8 mouse cellular contexts compared by ENCODE assay signal in genomic region chr12:99964301-99965202, GRCm38 (mm10). TPM values are rescaled to one million over a fixed set of nuclear protein-coding genes. Genes with fewer than 3 reads are reported as not detected.
DNase-seq lines count a peak whose midpoint lies in the region; ATAC-seq and TF ChIP-seq lines count a peak whose summit lies in the region.

Gene Kcnk13 (plus strand): TSS chr12:99964499.

- H3K27me3 ChIP-seq in embryonic facial prominence, embryonic 11.5 days (ENCODE audit: control insufficient read depth, insufficient read depth, low read length) = peaks cover 42% of the 10 kb centered on the region
- H3K27me3 ChIP-seq in limb, embryonic 14.5 days (ENCODE audit: control insufficient read depth, insufficient read depth, low read length) = peaks cover 55% of the 10 kb centered on the region
- H3K27me3 ChIP-seq in midbrain, embryonic 15.5 days (replicated peaks) = peaks cover 59% of the 10 kb centered on the region

- WGBS in embryonic facial prominence, embryonic 11.5 days = 2% methylated on average over 39 of the region's 39 CpGs
- under 1% methylated on average over 39 of the region's 39 CpGs for WGBS in limb, embryonic 14.5 days
- WGBS in midbrain, embryonic 15.5 days = under 1% methylated on average over 39 of the region's 39 CpGs

- ATAC-seq in embryonic facial prominence, embryonic 11.5 days (replicated peaks; ENCODE audit: insufficient number of reproducible peaks, low FRiP score, low TSS enrichment, low read depth) = peak; percentile 20; the same call in 1 of the 2 replicates
- peak; percentile 51; the same call in 1 of the 2 replicates for ATAC-seq in limb, embryonic 14.5 days (ENCODE audit: low FRiP score, low read depth)
- peak; percentile 45 for ATAC-seq in midbrain, embryonic 15.5 days (replicated peaks)

- H3K9me3 ChIP-seq in embryonic facial prominence, embryonic 11.5 days (replicated peaks; ENCODE audit: control insufficient read depth, low read length) = no peaks in the 10 kb centered on the region
- H3K9me3 ChIP-seq in limb, embryonic 14.5 days (ENCODE audit: control insufficient read depth, low read length) = no peaks in the 10 kb centered on the region
- H3K9me3 ChIP-seq in midbrain, embryonic 15.5 days = no peaks in the 10 kb centered on the region

- peak; percentile 16 for DNase-seq in 3134 (ENCODE audit: extremely low read depth, insufficient read length, low spot score)
- DNase-seq in adrenal gland, adult 8-10 months = peak; percentile 44
- DNase-seq in embryonic facial prominence, embryonic 11.5 days (ENCODE audit: low spot score) = peak; percentile 85
- DNase-seq in heart, adult 8-10 months (ENCODE audit: low spot score) = peak; percentile 43
- DNase-seq in kidney, adult 8-10 months = peak; percentile 47 to 75
- peak; percentile 61 for DNase-seq in limb, embryonic 14.5 days (ENCODE audit: low spot score)
- DNase-seq in spleen, postnatal 14 days (ENCODE audit: low spot score in 2 of 2) = peak; percentile 32 to 51

- peak within 1 kb of the TSS; percentile 93 for H3K4me2 ChIP-seq in embryonic facial prominence, embryonic 11.5 days (ENCODE audit: low read depth, low read length)
- peak within 1 kb of the TSS; percentile 93 for H3K4me2 ChIP-seq in limb, embryonic 14.5 days (replicated peaks; ENCODE audit: low read depth, low read length, severe bottlenecking)
- peak within 1 kb of the TSS; percentile 97 for H3K4me2 ChIP-seq in midbrain, embryonic 15.5 days

- no peak within 1 kb of the TSS for H3K27ac ChIP-seq in embryonic facial prominence, embryonic 11.5 days (replicated peaks; ENCODE audit: low read depth, low read length)
- no peak within 1 kb of the TSS for H3K27ac ChIP-seq in limb, embryonic 14.5 days (replicated peaks; ENCODE audit: low read depth, low read length)
- H3K27ac ChIP-seq in midbrain, embryonic 15.5 days = no peak within 1 kb of the TSS

- no peak for TF ChIP-seq POLR2A in limb, embryonic 14.5 days (IDR thresholded peaks at IDR 0.05; ENCODE audit: borderline replicate concordance, extremely low read depth, insufficient read depth, insufficient read length)

- no peaks in the 10 kb centered on the region for H3K36me3 ChIP-seq in embryonic facial prominence, embryonic 11.5 days (replicated peaks; ENCODE audit: control insufficient read depth, insufficient read depth, low read depth, low read length)
- no peaks in the 10 kb centered on the region for H3K36me3 ChIP-seq in limb, embryonic 14.5 days (ENCODE audit: control insufficient read depth, insufficient read depth, low read length)
- H3K36me3 ChIP-seq in midbrain, embryonic 15.5 days (replicated peaks) = no peaks in the 10 kb centered on the region

- H3K4me3 ChIP-seq in embryonic facial prominence, embryonic 11.5 days (ENCODE audit: low read depth, low read length) = peak within 1 kb of the TSS; percentile 48
- peak within 1 kb of the TSS; percentile 49 for H3K4me3 ChIP-seq in limb, embryonic 14.5 days (replicated peaks; ENCODE audit: low read length)
- peak within 1 kb of the TSS; percentile 55 for H3K4me3 ChIP-seq in midbrain, embryonic 15.5 days

- peaks cover 5% of the 10 kb centered on the region for H3K4me1 ChIP-seq in embryonic facial prominence, embryonic 11.5 days (ENCODE audit: control insufficient read depth, insufficient read depth, low read length)
- H3K4me1 ChIP-seq in limb, embryonic 14.5 days (ENCODE audit: control insufficient read depth, insufficient read depth, low read length) = peaks cover 11% of the 10 kb centered on the region; the same call in 1 of the 2 replicates
- peaks cover 32% of the 10 kb centered on the region for H3K4me1 ChIP-seq in midbrain, embryonic 15.5 days

- peak within 1 kb of the TSS; percentile 32 for H3K9ac ChIP-seq in embryonic facial prominence, embryonic 11.5 days (replicated peaks; ENCODE audit: low read length)
- H3K9ac ChIP-seq in limb, embryonic 14.5 days (ENCODE audit: low read depth, low read length, severe bottlenecking) = peak within 1 kb of the TSS; percentile 46
- peak within 1 kb of the TSS; percentile 59; the same call in 1 of the 2 replicates for H3K9ac ChIP-seq in midbrain, embryonic 15.5 days

RNA-seq across cellular contexts. Expression of gene Kcnk13, which starts in this region (rescaled TPM):
- total RNA-seq in adrenal gland, adult 8-10 months (2022) = 1 to 10 TPM; 1.0 to 1.3 (median 1.1) TPM
- polyA plus RNA-seq in embryonic facial prominence, embryonic 11.5 days (2014; fragmentation: Nextera tagmentation; extraction: Ambion mirVana) = 0.41 and 0.54 TPM in 2 replicates
- under 1 TPM; 0.16 to 0.52 (median 0.34) TPM for total RNA-seq in heart, adult 8-10 months (2022)
- 1.6 and 1.7 TPM in 2 replicates for polyA plus RNA-seq in limb, embryonic 14.5 days (2012; rRNA removed)
- polyA plus RNA-seq in limb, embryonic 14.5 days (2014; fragmentation: Nextera tagmentation; extraction: Ambion mirVana) = 2.4 and 2.6 TPM in 2 replicates
- polyA plus RNA-seq in midbrain, embryonic 15.5 days (2015; fragmentation: Nextera tagmentation; extraction: Ambion mirVana) = 1.1 and 1.4 TPM in 2 replicates

Comparison
In these comparisons a context has a peak if more than half of its experiments do, and no peak if none do; other contexts are left out.
1. Peak in DNase-seq, ATAC-seq, H3K4me3 ChIP-seq, H3K9ac ChIP-seq and H3K4me2 ChIP-seq in embryonic facial prominence, embryonic 11.5 days; RNA of the gene not detected or under 1 TPM.
2. Peak in DNase-seq in heart, adult 8-10 months; RNA of the gene not detected or under 1 TPM.
3. DNase-seq: peak in every context shown above with its lines; median percentile 85 in embryonic facial prominence, embryonic 11.5 days; 61 in kidney, adult 8-10 months; 61 in limb, embryonic 14.5 days; 44 in adrenal gland, adult 8-10 months; 43 in heart, adult 8-10 months; 42 in spleen, postnatal 14 days; 16 in 3134.